Mouse (Mus musculus): ENCODE data around the gene Vangl2.

DNA sequence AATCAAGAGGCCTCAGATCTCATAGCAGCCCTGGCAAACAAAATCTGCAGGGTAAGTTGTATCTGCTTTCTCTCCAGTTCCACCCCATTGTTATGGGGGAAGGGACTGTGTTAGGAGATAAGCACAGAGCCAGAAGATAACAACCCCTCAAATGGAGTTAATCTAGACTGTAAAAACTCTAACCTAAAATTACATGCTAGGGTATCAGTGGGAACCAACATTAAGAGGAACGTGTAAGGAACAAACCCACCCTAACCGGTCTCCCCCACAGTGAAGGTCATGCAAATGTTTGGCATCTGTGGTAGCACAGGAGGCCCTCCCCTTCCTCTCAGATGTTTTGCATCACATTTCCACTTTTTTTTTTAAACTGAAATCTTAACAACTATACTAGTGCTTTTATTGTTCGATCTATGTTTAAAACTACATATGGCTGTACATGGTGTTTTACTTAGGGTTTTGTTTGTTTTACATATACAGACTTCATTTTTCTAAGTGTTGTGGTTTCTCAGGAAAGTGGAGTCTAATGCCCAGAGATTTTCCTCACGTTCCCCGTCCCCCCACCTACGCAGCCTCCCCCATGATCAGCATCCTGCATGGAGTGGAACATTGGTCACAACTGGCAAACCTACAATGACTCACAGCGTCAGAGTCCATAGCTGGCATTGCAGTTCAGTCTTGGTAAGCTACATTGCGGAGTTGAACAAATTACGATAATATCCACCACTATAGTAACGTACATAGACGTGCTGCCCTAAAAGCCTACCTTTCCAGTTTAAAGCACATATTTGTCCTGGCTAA is 33.1 kb downstream of the Vangl2 start:
- TF ChIP-seq CTCF (IDR thresholded peaks at IDR 0.05; ENCODE audit: borderline replicate concordance, insufficient read depth, low read depth, low read length) (no peak), POLR2A (IDR thresholded peaks at IDR 0.05; ENCODE audit: borderline replicate concordance, insufficient read depth, low read length) (no peak)

Data from cerebellum, adult 2 months (tissue).